Mouse (Mus musculus) heart, adult 8-10 months (tissue): ENCODE data around the gene Bmp6. TPM values are rescaled to one million over a fixed set of nuclear protein-coding genes. Genes with fewer than 3 reads are reported as not detected.
A peak's percentile ranks its signal among the peaks of the same experiment; 100 is the strongest.

Experiments used
- DNase-seq: peaks from one replicate; pipeline ENCODE4 v3.0.0; 2022; ENCODE audit warnings: low spot score
- total RNA-seq, 4 experiments: library from RNA; stranded (reverse); gene quantifications; 2 replicates each; pipeline ENCODE4 v1.2.4; 2022

Bmp6 gene
- total RNA-seq, 4 experiments from 2014 or later: 23.9 to 27.7 (median 24.9) TPM

DNA sequence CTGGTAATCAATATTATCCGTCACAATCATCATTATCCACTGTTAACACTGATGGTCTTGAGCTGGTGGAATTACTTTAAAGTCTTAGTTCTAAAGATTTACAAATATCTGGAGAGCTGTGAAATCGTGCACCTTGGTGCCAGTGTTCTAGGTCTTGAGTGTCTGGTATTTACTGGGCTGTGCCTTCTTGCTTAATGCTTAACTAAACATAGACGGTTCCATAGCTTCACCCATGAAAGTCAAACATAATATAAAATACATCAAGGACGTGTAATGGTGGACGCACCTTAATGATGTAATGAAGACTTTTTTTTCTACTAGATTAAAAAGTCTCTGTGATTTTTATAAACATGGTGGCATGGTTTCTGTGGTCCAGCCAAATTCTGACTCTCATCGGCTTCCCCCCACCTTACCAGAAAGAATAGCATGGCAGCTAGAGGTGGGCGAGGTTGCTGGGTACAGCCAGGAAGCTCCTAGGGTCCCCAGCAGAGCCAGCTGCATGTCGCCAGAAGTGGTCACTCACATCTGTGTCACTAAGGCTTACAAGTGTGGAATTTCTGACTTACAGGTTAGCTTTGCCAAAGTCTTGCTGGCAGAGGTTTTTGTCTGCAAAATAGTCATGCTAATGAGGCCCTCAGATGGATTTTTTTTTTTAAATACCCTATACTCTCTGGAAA is 200.0 kb downstream of the Bmp6 start:
- no peak for DNase-seq

DNA sequence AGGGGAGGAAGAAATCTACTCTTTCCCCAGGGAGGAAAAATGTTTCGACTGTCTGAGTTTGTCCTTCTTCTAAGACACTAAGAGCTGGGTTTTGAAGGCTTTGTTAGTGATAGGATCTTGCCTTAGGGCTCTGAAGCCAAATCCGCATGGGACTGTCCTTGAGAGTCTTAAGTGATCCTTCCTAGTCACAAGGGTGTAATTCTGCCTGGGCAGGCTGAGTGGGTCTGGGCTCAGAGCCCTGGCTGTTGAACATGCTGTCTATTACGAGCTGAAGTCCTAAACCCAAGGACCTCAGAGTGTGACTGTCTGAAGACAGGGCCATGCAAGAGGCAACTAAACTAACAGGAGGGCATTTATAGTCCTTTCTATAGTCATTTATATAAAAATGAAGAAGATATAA is 200.6 kb downstream of the Bmp6 start:
- peak; percentile 36 for DNase-seq

DNA sequence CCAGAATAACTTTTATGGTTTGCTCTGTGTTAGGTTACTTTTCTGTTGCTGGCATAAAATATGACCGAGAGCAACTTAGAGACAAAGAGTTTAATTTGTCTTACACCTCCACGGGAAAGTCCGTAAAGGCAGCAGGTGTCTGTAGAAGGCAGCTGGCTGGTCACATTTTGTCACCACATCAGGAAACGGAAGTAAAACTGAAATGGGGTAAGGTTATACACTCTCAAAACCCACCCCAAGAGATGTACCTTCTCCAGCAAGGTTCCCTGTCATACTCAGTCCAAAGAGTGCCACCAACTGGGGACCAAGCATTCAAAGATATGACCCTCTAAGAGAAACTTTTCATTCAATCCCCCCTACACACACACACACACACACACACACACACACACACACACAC is 201.8 kb downstream of the Bmp6 start:
- no peak for DNase-seq

DNA sequence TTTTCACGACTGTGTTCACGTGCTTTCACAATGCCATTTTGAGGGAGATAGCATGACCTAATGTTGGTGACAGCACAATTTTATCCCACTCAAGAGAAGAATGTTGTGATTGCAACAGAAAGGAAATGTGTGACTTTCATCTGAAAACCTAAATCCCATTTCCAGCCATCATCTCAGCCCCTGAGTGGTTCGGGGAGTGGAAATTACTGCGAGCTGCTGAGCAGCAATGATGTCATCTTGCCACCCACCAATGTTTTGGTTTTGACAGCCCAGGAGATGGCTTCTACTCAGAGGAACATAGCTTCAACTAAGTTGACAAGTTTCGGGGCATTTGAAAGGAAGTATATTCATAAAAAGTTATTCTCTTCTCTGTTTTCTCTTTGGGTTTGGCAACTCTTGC is 202.8 kb downstream of the Bmp6 start:
- no peak for DNase-seq

DNA sequence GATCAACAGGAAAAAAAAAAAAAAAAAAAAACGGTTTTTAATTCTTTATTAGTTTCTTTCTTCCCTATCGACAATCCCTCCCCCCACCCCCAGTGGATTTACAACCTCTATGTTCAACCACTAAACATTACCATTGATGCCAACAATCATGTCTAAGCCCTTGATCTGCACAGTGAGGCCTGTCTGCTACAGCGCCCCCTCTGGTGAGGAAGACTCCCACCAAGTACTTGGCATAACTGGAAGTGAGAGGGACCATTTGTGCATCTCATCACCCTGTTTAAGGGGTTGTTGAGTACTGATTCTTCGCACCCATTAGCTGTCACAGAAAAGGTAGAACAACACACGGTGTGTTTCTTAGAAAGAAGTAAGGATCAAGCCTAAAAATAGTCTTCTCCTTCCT is 203.8 kb downstream of the Bmp6 start:
- DNase-seq: no peak

Other genes starting within 250 kb of the Bmp6 start
- gene Dsp, start 193.8 kb upstream of the Bmp6 start, total RNA-seq: 100 to 1,000 TPM; 553 to 683 (median 643) TPM
- gene Snrnp48, start 140.2 kb upstream of the Bmp6 start, total RNA-seq: 10 to 100 TPM in 2 of 4 experiments, 1 to 10 TPM in 2; 6.5 to 15.6 (median 10.9) TPM
- 10 to 100 TPM; 31.4 to 37.3 (median 34.8) TPM for gene Txndc5, start 183.7 kb downstream of the Bmp6 start, total RNA-seq